Mouse (Mus musculus) testis, adult 2 months (tissue): ENCODE measurements at regions not wholly inside any gene's neighbourhood (a gene's known extent, or its start where the extent isn't known, plus 50 kb on each side); places are given as distances from the start of the nearest gene placed in this dataset.

ENCODE experiments used
- CTCF ChIP-seq: fragments of 200-500 bp; IDR thresholded peaks from 2 replicates; pipeline ENCODE4 v1.5.1; 2012; ENCODE audit warnings: low read depth, mild to moderate bottlenecking, inconsistent platforms, low read length, moderate library complexity; ENCODE audit not compliant: control insufficient read depth, insufficient read depth, insufficient replicate concordance
- POLR2A ChIP-seq: fragments of 200-500 bp; IDR thresholded peaks from 2 replicates; pipeline ENCODE4 v1.6.1; 2012; ENCODE audit warnings: low read depth, mild to moderate bottlenecking, inconsistent platforms, low read length, moderate library complexity; ENCODE audit not compliant: control insufficient read depth

GRCm38 (mm10) chr3:57149156-57149555, 152.6 kb downstream of the Tm4sf1 start:
- TF ChIP-seq CTCF (no peak), POLR2A (no peak)
